Mouse (Mus musculus): ENCODE results near the gene Tut4.

The Tut4 gene

GRCm38 (mm10) chr4:108459231-108460155 lies at the start of gene Tut4:
Gene Tut4, plus strand, starts transcription at chr4:108459426.
- DNase-seq (ENCODE audit: low spot score in 2 of 2) = peak; percentile 86 to 92

GRCm38 (mm10) chr4:108424587-108424986 lies 34.6 kb upstream of the Tut4 start:
- DNase-seq (ENCODE audit: low spot score in 2 of 2) = no peak

- no peak for DNase-seq (ENCODE audit: low spot score in 2 of 2)
These were observed 31.4 kb upstream of the Tut4 start for GRCm38 (mm10) chr4:108427719-108428340.

- no peak for DNase-seq (ENCODE audit: low spot score in 2 of 2)
These were observed 30.9 kb upstream of the Tut4 start for GRCm38 (mm10) chr4:108428341-108428721.

GRCm38 (mm10) chr4:108430656-108431560 lies 28.3 kb upstream of the Tut4 start:
- no peak for DNase-seq (ENCODE audit: low spot score in 2 of 2)

- DNase-seq (ENCODE audit: low spot score in 2 of 2) = no peak
These were observed 27.7 kb upstream of the Tut4 start for GRCm38 (mm10) chr4:108431561-108431936.

- no peak for DNase-seq (ENCODE audit: low spot score in 2 of 2)
These were observed 25.9 kb upstream of the Tut4 start for GRCm38 (mm10) chr4:108433341-108433740.

- DNase-seq (ENCODE audit: low spot score in 2 of 2) = no peak
These were observed 25.0 kb upstream of the Tut4 start for GRCm38 (mm10) chr4:108434221-108434620.

- no peak for DNase-seq (ENCODE audit: low spot score in 2 of 2)
These were observed 24.4 kb upstream of the Tut4 start for GRCm38 (mm10) chr4:108434781-108435180.

- DNase-seq (ENCODE audit: low spot score in 2 of 2) = no peak
These were observed 23.6 kb upstream of the Tut4 start for GRCm38 (mm10) chr4:108435646-108436045.

GRCm38 (mm10) chr4:108436225-108436624 lies 23.0 kb upstream of the Tut4 start:
- DNase-seq (ENCODE audit: low spot score in 2 of 2) = no peak

GRCm38 (mm10) chr4:108438082-108438840 lies 21.0 kb upstream of the Tut4 start:
- DNase-seq (ENCODE audit: low spot score in 2 of 2) = no peak

- no peak for DNase-seq (ENCODE audit: low spot score in 2 of 2)
These were observed 11.1 kb upstream of the Tut4 start for GRCm38 (mm10) chr4:108448091-108448490.

GRCm38 (mm10) chr4:108456028-108456427 lies 3.2 kb upstream of the Tut4 start:
- no peak for DNase-seq (ENCODE audit: low spot score in 2 of 2)

- DNase-seq (ENCODE audit: low spot score in 2 of 2) = no peak
These were observed 955 bp upstream of the Tut4 start for GRCm38 (mm10) chr4:108458201-108458741.

- peak; percentile 35 to 60 for DNase-seq (ENCODE audit: low spot score in 2 of 2)
These were observed 1.1 kb downstream of the Tut4 start for GRCm38 (mm10) chr4:108460156-108460923.

- no peak for DNase-seq (ENCODE audit: low spot score in 2 of 2)
These were observed 2.2 kb downstream of the Tut4 start for GRCm38 (mm10) chr4:108461262-108461903.

GRCm38 (mm10) chr4:108473586-108473985 lies 14.4 kb downstream of the Tut4 start:
- no peak for DNase-seq (ENCODE audit: low spot score in 2 of 2)

GRCm38 (mm10) chr4:108482776-108483175 lies 23.6 kb downstream of the Tut4 start:
- no peak for DNase-seq (ENCODE audit: low spot score in 2 of 2)

- DNase-seq (ENCODE audit: low spot score in 2 of 2) = no peak
These were observed 25.0 kb downstream of the Tut4 start for GRCm38 (mm10) chr4:108484230-108484629.

All from urinary bladder, postnatal 4 days (tissue).